Mouse (Mus musculus) liver, adult 2 months (tissue): ENCODE measurements around the gene Spaca7.

Source experiments
- CTCF ChIP-seq: fragments of 200-500 bp; IDR thresholded peaks from 2 replicates; pipeline ENCODE4 v1.5.1; 2011; ENCODE audit warnings: low read depth, low read length, control low read depth
- POLR2A ChIP-seq: fragments of 200-500 bp; IDR thresholded peaks from 2 replicates; pipeline ENCODE4 v1.6.1; 2011; ENCODE audit warnings: low read length, control low read depth; ENCODE audit not compliant: insufficient read depth; ENCODE audit errors: extremely low read depth

- TF ChIP-seq POLR2A (no peak), CTCF (no peak)
Measured at GRCm38 (mm10) chr8:12621550-12622222, 48.9 kb downstream of the Spaca7 start.
